In the genomic region with DNA sequence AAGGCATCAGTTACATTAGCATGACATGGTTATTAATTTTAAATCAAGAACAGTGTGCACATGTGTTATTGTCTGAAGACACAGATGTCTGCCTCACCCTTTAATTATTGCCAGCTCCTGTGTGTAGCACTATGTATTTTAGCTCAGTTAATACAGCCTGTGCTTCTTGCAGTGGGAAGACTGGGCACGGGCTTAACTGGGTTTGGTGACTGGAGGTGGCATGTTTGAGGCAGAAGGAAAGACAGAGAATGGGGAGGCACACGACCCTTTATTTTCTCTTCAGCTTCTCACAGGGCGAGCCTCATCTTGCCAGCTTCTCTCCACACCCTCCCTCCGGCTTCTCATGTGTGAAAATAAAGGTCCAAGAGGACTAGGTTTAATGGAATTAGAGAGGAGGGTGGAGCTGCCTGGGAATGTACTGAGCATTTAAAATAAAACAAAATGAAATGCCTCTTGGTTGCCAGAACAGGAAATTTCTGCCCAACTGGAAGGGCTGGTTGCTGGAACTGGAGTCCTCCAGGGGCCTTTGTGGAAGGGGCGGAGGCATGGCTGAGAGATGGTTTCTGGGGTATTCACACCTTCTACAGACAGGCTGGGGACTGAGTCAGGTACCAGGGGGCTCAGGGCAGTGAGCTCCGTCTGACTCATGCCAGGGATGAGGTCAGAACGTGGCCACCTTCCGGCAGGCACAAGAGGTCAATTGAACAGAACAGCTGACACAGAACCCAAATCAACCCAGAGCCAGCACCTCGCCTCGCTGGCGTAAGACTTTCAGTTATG, we compare ENCODE assay signal across 10 mouse cellular contexts. TPM values are rescaled to one million over a fixed set of nuclear protein-coding genes. Genes with fewer than 3 reads are reported as not detected.
DNase-seq lines count a peak whose midpoint lies in the region; ATAC-seq and TF ChIP-seq lines count a peak whose summit lies in the region.
"Had no signal": no experiment of that assay in that cellular context is flagged by ENCODE, and none has a peak within 500 bp of the region (broad histone marks: within the 10 kb centered on the region; RNA-seq: fewer than 3 reads in every experiment).

No protein-coding gene starts in this region.

- H3K9me3 ChIP-seq in kidney, embryonic 16.5 days (ENCODE audit: low read length): no peaks in the 10 kb centered on the region
- H3K9me3 ChIP-seq: liver, embryonic 15.5 days had no signal

- H3K4me2 ChIP-seq in kidney, embryonic 16.5 days (replicated peaks; ENCODE audit: low read depth, low read length): no peak overlapping the region

- H3K4me3 ChIP-seq in heart, adult 2 months: no peak overlapping the region
- H3K4me3 ChIP-seq in kidney, embryonic 16.5 days (ENCODE audit: low read length): no peak overlapping the region
- H3K4me3 ChIP-seq: liver, embryonic 15.5 days had no signal

- H3K36me3 ChIP-seq in heart, adult 2 months (ENCODE audit: control insufficient read depth, insufficient read depth, low read length): no peaks in the 10 kb centered on the region
- H3K36me3 ChIP-seq in kidney, embryonic 16.5 days (ENCODE audit: insufficient read depth, low read length): no peaks in the 10 kb centered on the region
- H3K36me3 ChIP-seq: liver, embryonic 15.5 days had no signal

- no peaks in the 10 kb centered on the region for H3K79me2 ChIP-seq in heart, adult 2 months (replicated peaks; ENCODE audit: control insufficient read depth, insufficient read depth, low read length)

- H3K27me3 ChIP-seq in heart, adult 2 months (ENCODE audit: control insufficient read depth, insufficient read depth, low read length): no peaks in the 10 kb centered on the region
- no peaks in the 10 kb centered on the region for H3K27me3 ChIP-seq in kidney, embryonic 16.5 days (ENCODE audit: insufficient read depth, low read length)

- no peak for TF ChIP-seq CTCF in heart, adult 2 months (IDR thresholded peaks at IDR 0.05)

- H3K27ac ChIP-seq in heart, adult 2 months: peak overlapping the region; percentile 17; the same call in 1 of the 2 replicates
- H3K27ac ChIP-seq in kidney, embryonic 16.5 days (ENCODE audit: low read length): 0 out of 2 replicates have a peak overlapping the region, but pooled peaks have one; percentile 21
- H3K27ac ChIP-seq: liver, embryonic 15.5 days had no signal

- H3K4me1 ChIP-seq in heart, adult 2 months (ENCODE audit: control insufficient read depth, insufficient read depth, low read length): peaks cover 6% of the 10 kb centered on the region
- peaks cover 8% of the 10 kb centered on the region; the same call in 1 of the 2 replicates for H3K4me1 ChIP-seq in kidney, embryonic 16.5 days (ENCODE audit: insufficient read depth, low read length)
- H3K4me1 ChIP-seq: liver, embryonic 15.5 days had no signal

- no peak; the same call in 1 of the 2 replicates for ATAC-seq in kidney, embryonic 16.5 days (ENCODE audit: low FRiP score, low TSS enrichment)

- no peak for TF ChIP-seq EP300 in heart, adult 2 months (IDR thresholded peaks at IDR 0.05; ENCODE audit: insufficient read depth, low read depth, low read length)

- intact Hi-C loops in heart, adult 2 months (cut with DNase I): no loop called here

- no peak for TF ChIP-seq POLR2A in heart, adult 2 months (IDR thresholded peaks at IDR 0.05; ENCODE audit: insufficient read depth, low read depth, low read length)

- H3K9ac ChIP-seq in heart, adult 2 months (ENCODE audit: low read depth, low read length): no peak overlapping the region
- no peak overlapping the region for H3K9ac ChIP-seq in kidney, embryonic 16.5 days (replicated peaks; ENCODE audit: low read length)
- H3K9ac ChIP-seq: liver, embryonic 15.5 days had no signal

- whole genome bisulfite sequencing in heart, adult 2 months: 64% methylated on average over 11 of the region's 11 CpGs
- 65% methylated on average over 11 of the region's 11 CpGs for WGBS in kidney, embryonic 16.5 days

- DNase-seq in heart, adult 2 months: peak; percentile 34 to 40
- no peak for DNase-seq in heart, postnatal 4 days
- peak; percentile 11 to 17 for DNase-seq in adrenal gland, postnatal 36 days
- DNase-seq in lung, postnatal 4 days: peak; percentile 41 to 54
- DNase-seq in cerebellum, postnatal 4 days (ENCODE audit: low spot score in 2 of 2): no peak
- DNase-seq in liver: no peak
- no peak for DNase-seq in thymus, postnatal 4 days

RNA-seq across cellular contexts. Expression of a gene that starts 14.9 kb away (rescaled TPM):
- total RNA-seq in heart, adult 2 months (2021): not detected
- polyA plus RNA-seq in heart, adult 2 months (2012; rRNA removed): 0.12 TPM in 1 of 2 replicates, not detected in the other
- not detected for total RNA-seq in heart, postnatal 4 days (2021)
- total RNA-seq in adrenal gland, postnatal 36 days (2021): not detected
- 0.29 TPM in 1 of 2 replicates, not detected in the other for polyA plus RNA-seq in kidney, embryonic 16.5 days (2015; fragmentation: Nextera tagmentation; extraction: Ambion mirVana)
- total RNA-seq: MEL had no signal
- polyA plus RNA-seq: liver, embryonic 15.5 days had no signal

RNA-seq across cellular contexts. Expression of a gene that starts 41.1 kb away (rescaled TPM):
- total RNA-seq in heart, adult 2 months (2021): under 1 TPM; 0.34 to 0.68 TPM
- polyA plus RNA-seq in heart, adult 2 months (2012; rRNA removed): 2.7 and 3.0 TPM in 2 replicates
- under 1 TPM; 0.81 to 0.88 TPM for total RNA-seq in heart, postnatal 4 days (2021)
- total RNA-seq in adrenal gland, postnatal 36 days (2021): not detected
- 0.55 and 0.86 TPM in 2 replicates for polyA plus RNA-seq in kidney, embryonic 16.5 days (2015; fragmentation: Nextera tagmentation; extraction: Ambion mirVana)
- total RNA-seq: MEL had no signal

Comparison
In these comparisons a context has a peak if more than half of its experiments do, and no peak if none do; other contexts are left out.
1. DNase-seq: peak in heart, adult 2 months (2 of 2), adrenal gland, postnatal 36 days (2 of 2) and lung, postnatal 4 days (2 of 2); none in heart, postnatal 4 days (single experiment), cerebellum, postnatal 4 days (0 of 2), liver (single experiment) and thymus, postnatal 4 days (single experiment).